Mouse (Mus musculus) left cerebral cortex, postnatal 10 days (tissue): ENCODE results near the gene Lmnb2. TPM values are rescaled to one million over a fixed set of nuclear protein-coding genes. Genes with fewer than 3 reads are reported as not detected.

Source experiments
- DNase-seq, 2 experiments: peaks; one replicate each; pipeline ENCODE4 v3.0.0; 2021 to 2022; ENCODE audit warnings: low spot score in 2 of 2, mixed read lengths in 1 of 2; ENCODE audit errors: extremely low spot score in 1 of 2
- intact Hi-C: fragments of 180-260 bp; cut with DNase I; formaldehyde crosslinking; loops from one replicate; pipeline ENCODE4 v1.15.1; 2025
- total RNA-seq, 2 experiments: library from RNA; stranded (reverse); gene quantifications; 2 replicates each; pipeline ENCODE4 v1.2.3; 2021

The Lmnb2 gene
- total RNA-seq, 2 experiments from 2014 or later: 20.4 to 21.3 TPM

DNA sequence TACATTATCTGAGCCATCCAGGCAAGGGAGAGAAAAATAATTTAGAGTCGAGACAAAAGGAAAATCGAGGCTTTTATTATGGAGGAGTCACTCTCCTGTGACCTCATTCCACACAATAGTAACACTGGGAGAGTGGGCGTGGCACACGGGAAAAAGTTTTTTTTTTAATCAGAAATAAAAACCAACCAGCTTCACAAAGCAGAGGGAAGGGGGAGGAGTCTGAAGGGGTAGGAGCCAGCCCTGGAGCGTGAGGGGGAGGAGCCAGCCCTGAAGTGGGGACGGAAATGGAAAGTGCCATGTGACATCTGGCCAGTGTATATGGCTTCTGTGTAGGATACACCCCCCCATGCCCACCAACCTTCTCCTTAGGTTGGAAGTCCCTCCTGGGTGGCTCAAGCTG is 30.5 kb upstream of the Lmnb2 start:
- intact Hi-C loops: no loop called here
- DNase-seq: peak in 1 of 2 experiments; percentile 69

- DNase-seq: peak in 1 of 2 experiments; percentile 79
- intact Hi-C loops: no loop called here
Observed at GRCm38 (mm10) chr10:80947802-80948201, 29.8 kb upstream of the Lmnb2 start.

GRCm38 (mm10) chr10:80946684-80947437 is 28.8 kb upstream of the Lmnb2 start:
- intact Hi-C loops: no loop called here
- DNase-seq: no peak

DNA sequence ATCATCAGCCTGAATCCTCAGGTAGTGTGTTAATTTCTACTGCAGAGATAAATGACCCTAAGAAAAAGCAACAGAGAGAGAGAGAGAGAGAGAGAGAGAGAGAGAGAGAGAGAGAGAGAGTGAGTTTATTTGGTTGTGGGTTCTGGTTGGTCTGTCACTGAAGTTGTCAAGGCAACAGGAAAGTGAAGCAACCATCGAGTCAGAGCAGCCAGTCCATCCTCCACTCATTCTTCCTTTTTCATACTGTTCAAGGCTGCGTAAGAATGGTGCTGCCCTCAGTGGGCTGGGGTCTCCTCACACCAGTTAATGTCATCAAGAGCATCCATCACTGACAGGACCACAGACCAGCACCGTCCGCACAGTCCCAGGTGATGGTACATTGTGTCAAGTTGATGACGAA is 26.2 kb upstream of the Lmnb2 start:
- DNase-seq: no peak
- intact Hi-C loops: no loop called here

GRCm38 (mm10) chr10:80943701-80944100 is 25.7 kb upstream of the Lmnb2 start:
- no peak for DNase-seq
- intact Hi-C loops: no loop called here

DNA sequence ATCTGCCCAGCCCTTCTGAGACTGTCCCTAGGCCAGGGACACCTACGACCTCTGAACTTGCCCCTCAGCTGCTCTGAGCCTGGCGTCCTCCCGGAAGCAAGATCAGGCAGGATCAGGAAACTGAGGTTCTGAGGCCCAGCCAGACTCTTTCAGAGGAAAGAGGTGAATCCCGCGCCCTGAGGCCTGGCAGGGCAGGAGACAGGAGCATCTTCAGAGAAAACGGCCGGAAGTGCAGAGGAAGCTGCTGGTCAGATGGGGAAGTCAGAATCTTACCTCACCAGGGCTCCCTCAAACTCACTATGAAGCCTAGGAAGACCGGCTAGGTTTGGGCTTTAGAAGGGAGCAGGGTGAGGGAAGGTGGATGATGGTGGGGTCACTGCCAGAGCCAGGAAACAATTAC is 24.9 kb upstream of the Lmnb2 start:
- no peak for DNase-seq
- intact Hi-C loops: no loop called here

GRCm38 (mm10) chr10:80940988-80941347 is 22.9 kb upstream of the Lmnb2 start:
- no peak for DNase-seq
- intact Hi-C loops: no loop called here

DNA sequence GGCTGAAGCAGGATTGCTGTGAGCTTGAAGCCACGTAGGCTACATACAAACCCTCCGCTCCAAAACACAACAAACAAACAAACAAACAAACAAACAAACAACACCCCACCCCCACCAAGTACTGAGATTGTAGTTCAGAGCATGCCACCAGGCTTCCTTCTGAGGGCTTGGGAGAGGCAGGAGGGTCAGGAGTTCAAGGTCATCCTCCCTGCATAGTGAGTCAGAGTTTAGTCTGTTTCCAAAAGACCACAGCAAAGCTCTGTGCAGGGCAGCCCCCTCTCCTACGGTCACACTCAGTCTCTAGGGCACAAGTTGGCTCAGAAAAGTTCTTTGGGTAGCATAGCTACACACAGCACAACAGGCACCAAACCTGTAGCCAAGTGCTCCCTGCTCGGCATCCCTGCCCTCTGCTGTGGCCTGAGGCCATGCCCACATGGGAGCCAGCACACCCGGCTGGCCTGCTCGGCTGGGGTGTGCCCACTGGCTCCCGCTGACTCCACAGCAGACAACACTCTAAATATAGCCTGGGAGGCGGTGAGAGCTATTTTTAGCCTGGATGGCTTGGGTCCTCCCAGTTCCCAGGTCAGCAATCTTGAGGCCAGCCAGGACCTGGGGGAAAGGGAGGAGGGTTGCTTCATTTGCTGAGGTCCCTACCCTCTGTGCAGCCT is 22.4 kb upstream of the Lmnb2 start:
- peak in 1 of 2 experiments; percentile 67 for DNase-seq
- intact Hi-C loops: no loop called here

GRCm38 (mm10) chr10:80939671-80940070 is 21.6 kb upstream of the Lmnb2 start:
- intact Hi-C loops: no loop called here
- DNase-seq: peak; percentile 76 to 91

GRCm38 (mm10) chr10:80938831-80939550 is 20.9 kb upstream of the Lmnb2 start:
- intact Hi-C loops: no loop called here
- DNase-seq: no peak

DNA sequence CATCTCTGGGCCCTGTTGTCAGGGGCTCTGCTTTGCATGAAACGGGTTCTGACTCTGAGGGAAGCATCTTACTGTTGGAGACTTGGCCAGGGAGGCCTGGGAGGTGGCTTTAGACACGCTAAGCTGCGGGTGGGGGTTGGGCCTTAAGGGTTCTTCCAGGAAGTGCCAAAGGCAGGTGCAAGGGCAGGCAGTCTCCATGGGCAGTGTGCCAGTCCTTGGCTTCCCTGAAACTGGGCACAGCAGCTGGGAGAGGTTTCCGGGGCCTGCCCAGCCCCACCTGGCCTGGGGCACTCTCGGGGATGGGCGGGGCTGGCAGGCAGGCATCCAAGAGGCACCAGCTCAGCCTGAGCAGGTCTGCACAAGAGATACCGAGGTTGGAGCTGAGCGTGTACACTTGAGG is 19.6 kb upstream of the Lmnb2 start:
- intact Hi-C loops: no loop called here
- DNase-seq: peak in 1 of 2 experiments; percentile 61

DNA sequence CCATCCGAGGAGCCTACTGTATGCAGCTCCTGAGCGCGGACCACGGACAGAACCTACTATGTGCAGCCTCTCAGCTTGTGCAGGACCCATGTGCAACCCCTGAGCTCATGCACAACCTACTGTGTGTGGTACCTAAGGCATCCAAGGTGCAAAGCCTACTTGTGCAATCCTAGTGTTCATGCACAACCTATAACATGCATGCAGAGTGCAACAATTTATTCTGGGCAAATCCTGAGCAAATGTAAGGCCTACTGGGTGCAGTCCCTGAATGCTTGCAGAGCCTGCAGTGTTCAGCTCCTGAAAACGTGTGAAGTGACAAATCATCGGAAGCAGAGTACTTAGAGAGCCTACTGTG is 18.7 kb upstream of the Lmnb2 start:
- intact Hi-C loops: no loop called here
- DNase-seq: no peak

GRCm38 (mm10) chr10:80936135-80936809 is 18.2 kb upstream of the Lmnb2 start:
- intact Hi-C loops: no loop called here
- peak; percentile 61 to 89 for DNase-seq

DNA sequence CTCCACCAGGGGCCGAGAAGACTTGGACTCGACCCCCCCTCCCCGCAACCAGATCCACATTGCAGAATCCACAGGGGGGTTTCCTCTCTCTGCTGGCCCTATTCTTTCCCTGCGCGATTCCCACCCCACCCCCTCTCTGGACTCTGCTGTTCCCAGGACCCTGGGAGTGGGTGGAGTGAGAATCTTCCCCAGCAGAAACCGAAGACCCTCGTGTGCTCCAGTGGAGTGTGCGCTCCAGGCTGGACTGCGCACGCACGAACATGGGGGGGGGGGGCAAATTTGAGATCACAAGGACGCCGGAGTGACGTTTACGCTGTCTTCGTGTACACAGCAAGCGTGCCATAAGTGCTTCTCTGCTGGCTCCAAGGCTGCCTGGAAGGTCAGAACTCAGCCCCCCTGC is 17.7 kb upstream of the Lmnb2 start:
- peak in 1 of 2 experiments; percentile 77 for DNase-seq
- intact Hi-C loops: no loop called here

GRCm38 (mm10) chr10:80935241-80935640 is 17.2 kb upstream of the Lmnb2 start:
- DNase-seq: no peak
- intact Hi-C loops: no loop called here

GRCm38 (mm10) chr10:80934136-80934985 is 16.3 kb upstream of the Lmnb2 start:
- intact Hi-C loops: no loop called here
- DNase-seq: no peak

- DNase-seq: no peak
Observed at GRCm38 (mm10) chr10:80933421-80933979, 15.5 kb upstream of the Lmnb2 start.

DNA sequence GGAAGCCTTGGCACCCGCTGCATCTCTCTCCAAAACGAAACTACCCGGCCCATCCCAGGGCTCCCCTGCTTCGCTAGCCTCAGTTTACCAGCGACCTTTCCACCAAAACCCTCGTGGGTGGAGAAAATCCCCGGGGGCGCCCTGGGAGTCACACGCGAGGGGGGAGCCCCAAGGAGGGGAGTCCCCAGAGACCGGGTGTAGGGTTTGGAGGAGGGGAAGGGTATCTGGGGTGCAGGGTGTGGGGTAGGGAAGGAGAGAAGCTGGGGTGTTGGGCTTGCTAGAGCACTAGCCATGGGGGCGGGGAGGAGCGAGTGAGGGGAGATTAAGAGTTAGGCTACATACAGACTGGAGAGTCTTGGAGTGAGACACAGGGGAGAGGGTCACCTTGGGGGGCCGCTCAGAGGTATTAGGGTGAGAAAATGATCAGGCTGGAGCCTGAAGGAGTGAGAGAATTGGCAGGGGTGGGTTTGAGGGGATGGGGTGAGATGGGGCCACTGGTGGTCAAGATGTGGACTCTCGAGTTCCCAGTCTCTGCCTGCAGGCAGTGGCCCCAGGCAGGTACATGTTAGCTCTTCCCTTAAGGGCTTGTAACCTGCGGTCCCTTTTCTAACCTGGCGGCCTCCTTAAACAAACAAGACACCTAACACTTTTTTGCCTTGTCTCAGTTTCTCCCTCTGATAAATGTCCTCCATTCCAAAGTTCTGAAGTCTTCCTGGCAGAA is 14.8 kb upstream of the Lmnb2 start:
- intact Hi-C loops: no loop called here
- DNase-seq: no peak

More at GRCm38 (mm10) chr10:80933421-80933979, 15.5 kb upstream of the Lmnb2 start:
- intact Hi-C loops: no loop called here
